Mouse (Mus musculus) limb, embryonic 15.5 days (tissue): Measurements from ENCODE around the gene Mvb12b. TPM values are rescaled to one million over a fixed set of nuclear protein-coding genes. Genes with fewer than 3 reads are reported as not detected.
A peak's percentile ranks its signal among the peaks of the same experiment; 100 is the strongest.

ENCODE experiments used
- ATAC-seq: fragments of 200-750 bp; cut with Nextera tagmentation; 2 replicates; pipeline ENCODE4 v1.8.0; 2017; ENCODE audit warnings: low read depth, moderate TSS enrichment; ENCODE audit not compliant: insufficient number of reproducible peaks, low FRiP score, low TSS enrichment
- H3K27ac ChIP-seq: fragments of 300-500 bp; sonication (generic); 2 replicates; pipeline ENCODE4 v1.5.1; 2015; ENCODE audit warnings: moderate library complexity, mild to moderate bottlenecking, inconsistent platforms
- H3K27me3 ChIP-seq: fragments of 300-500 bp; sonication (generic); 2 replicates; pipeline ENCODE4 v1.6.1; 2015; ENCODE audit warnings: inconsistent platforms
- H3K36me3 ChIP-seq: fragments of 300-500 bp; sonication (generic); 2 replicates; pipeline ENCODE4 v1.6.1; 2015; ENCODE audit warnings: inconsistent platforms
- H3K4me1 ChIP-seq: fragments of 300-500 bp; sonication (generic); 2 replicates; pipeline ENCODE4 v1.6.1; 2015; ENCODE audit warnings: inconsistent platforms
- H3K4me2 ChIP-seq: fragments of 300-500 bp; sonication (generic); 2 replicates; pipeline ENCODE4 v1.6.1; 2015; ENCODE audit warnings: mild to moderate bottlenecking, inconsistent platforms
- H3K4me3 ChIP-seq: fragments of 300-500 bp; sonication (generic); 2 replicates; pipeline ENCODE4 v1.5.1; 2015; ENCODE audit warnings: mild to moderate bottlenecking, inconsistent platforms
- H3K9ac ChIP-seq: fragments of 300-500 bp; sonication (generic); 2 replicates; pipeline ENCODE4 v1.6.1; 2015; ENCODE audit warnings: inconsistent platforms
- H3K9me3 ChIP-seq: fragments of 300-500 bp; sonication (generic); 2 replicates; pipeline ENCODE4 v1.6.1; 2016; ENCODE audit warnings: inconsistent platforms
- WGBS: fragments of 180-500 bp; shearing (Covaris S2); methylation state at CpG from one replicate; pipeline ENCODE4 v1.1.7; 2015; 5-methylcytosine and 5-hydroxymethylcytosine counted together
- polyA plus RNA-seq: library from polyadenylated mRNA; unstranded; fragments of >200 nt; fragmentation: Nextera tagmentation; extraction: Ambion mirVana; gene quantifications from 2 replicates; pipeline ENCODE4 v1.2.1, GENCODE M21; 2015

The Mvb12b gene
- polyA plus RNA-seq, 1 experiment from 2014 or later, result 18.2 TPM

DNA sequence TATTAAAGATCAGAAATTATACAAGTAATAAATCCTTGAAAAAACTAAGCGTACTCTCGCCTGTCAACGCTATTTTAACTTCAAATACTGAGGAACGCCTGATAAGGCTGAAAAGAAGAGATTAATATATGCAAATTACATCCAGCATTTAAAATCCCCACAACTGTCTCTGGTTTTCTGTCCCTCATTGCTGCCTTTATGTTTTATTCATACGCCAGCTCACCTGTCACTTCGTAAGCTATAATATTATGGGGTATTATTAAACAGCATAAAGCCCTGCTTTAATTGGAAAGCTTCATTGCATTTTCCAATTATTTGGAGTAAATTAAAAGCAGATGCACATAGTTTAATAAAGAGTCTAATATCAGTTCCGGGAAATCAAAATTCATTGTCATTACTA is 98.9 kb downstream of the Mvb12b start:
- ATAC-seq, result no peak
- Histone ChIP-seq H3K36me3 (peaks cover 5% of the 10 kb centered on the region; the same call in 1 of the 2 replicates), H3K4me1 (peaks cover 17% of the 10 kb centered on the region), H3K9ac (no peak overlapping the region), H3K4me2 (no peak overlapping the region), H3K4me3 (no peak overlapping the region), H3K27ac (no peak overlapping the region), H3K27me3 (no peaks in the 10 kb centered on the region; the same call in 1 of the 2 replicates), H3K9me3 (no peaks in the 10 kb centered on the region)
- 66% methylated on average over 7 of the region's 7 CpGs for WGBS

DNA sequence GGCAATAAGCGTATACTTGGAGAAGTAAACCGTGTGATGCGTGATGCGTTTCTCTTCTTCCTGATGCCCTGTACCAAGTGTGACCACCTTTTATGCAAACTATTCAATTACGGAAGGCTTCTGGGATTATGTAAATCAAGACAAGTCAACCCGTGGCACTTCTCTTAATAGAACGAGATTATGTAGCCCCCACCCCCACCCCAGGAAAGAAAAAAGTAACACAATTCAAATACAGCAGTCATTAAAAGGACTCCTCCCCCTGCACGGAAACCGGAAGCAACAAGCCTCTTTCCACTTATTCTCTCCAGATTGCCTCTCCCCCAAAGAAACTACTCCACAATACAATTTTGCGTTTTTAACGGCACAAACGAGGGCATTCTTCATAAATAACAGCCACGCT is 99.6 kb downstream of the Mvb12b start:
- ATAC-seq, result no peak
- peaks cover 19% of the 10 kb centered on the region for H3K4me1 ChIP-seq
- WGBS, result 48% methylated on average over 13 of the region's 13 CpGs

GRCm38 (mm10) chr2:33786064-33786463 is 101.7 kb downstream of the Mvb12b start:
- H3K27me3 ChIP-seq, result no peaks in the 10 kb centered on the region
- 0 out of 2 replicates have a peak, but pooled peaks cover 6% of the 10 kb centered on the region for H3K36me3 ChIP-seq
- no peak overlapping the region for H3K9ac ChIP-seq
- 79% methylated on average over 6 of the region's 6 CpGs for WGBS
- peaks cover 28% of the 10 kb centered on the region for H3K4me1 ChIP-seq
- no peaks in the 10 kb centered on the region for H3K9me3 ChIP-seq
- ATAC-seq, result no peak
- no peak overlapping the region for H3K27ac ChIP-seq
- no peak overlapping the region for H3K4me3 ChIP-seq
- no peak overlapping the region for H3K4me2 ChIP-seq

More for the DNA sequence above, 99.6 kb downstream of the Mvb12b start:
- H3K4me3 ChIP-seq, result no peak overlapping the region
- no peak overlapping the region for H3K9ac ChIP-seq
- H3K9me3 ChIP-seq, result no peaks in the 10 kb centered on the region
- no peaks in the 10 kb centered on the region; the same call in 1 of the 2 replicates for H3K27me3 ChIP-seq
- no peak overlapping the region for H3K4me2 ChIP-seq
- 0 out of 2 replicates have a peak, but pooled peaks cover 6% of the 10 kb centered on the region for H3K36me3 ChIP-seq
- H3K27ac ChIP-seq, result no peak overlapping the region

GRCm38 (mm10) chr2:33785596-33785995 is 102.2 kb downstream of the Mvb12b start:
- H3K27me3 ChIP-seq, result no peaks in the 10 kb centered on the region
- H3K4me1 ChIP-seq, result peaks cover 28% of the 10 kb centered on the region
- no peaks in the 10 kb centered on the region for H3K9me3 ChIP-seq
- H3K4me3 ChIP-seq, result no peak overlapping the region
- no peak overlapping the region for H3K4me2 ChIP-seq
- 0 out of 2 replicates have a peak overlapping the region, but pooled peaks have one; percentile 19 for H3K27ac ChIP-seq
- 46% methylated on average over 13 of the region's 13 CpGs for WGBS
- no peak overlapping the region for H3K9ac ChIP-seq
- 0 out of 2 replicates have a peak, but pooled peaks cover 6% of the 10 kb centered on the region for H3K36me3 ChIP-seq
- ATAC-seq, result no peak

- H3K9me3 ChIP-seq, result no peaks in the 10 kb centered on the region
- H3K4me1 ChIP-seq, result peaks cover 28% of the 10 kb centered on the region
- H3K36me3 ChIP-seq, result peaks cover 6% of the 10 kb centered on the region; the same call in 1 of the 2 replicates
- ATAC-seq, result no peak
- H3K4me3 ChIP-seq, result no peak overlapping the region
- no peak overlapping the region for H3K4me2 ChIP-seq
- no peak overlapping the region for H3K27ac ChIP-seq
- 84% methylated on average over 1 of the region's 1 CpGs for WGBS
- H3K27me3 ChIP-seq, result no peaks in the 10 kb centered on the region
- H3K9ac ChIP-seq, result no peak overlapping the region
Observed at GRCm38 (mm10) chr2:33784721-33785120, 103.0 kb downstream of the Mvb12b start.

GRCm38 (mm10) chr2:33783419-33783818 is 104.3 kb downstream of the Mvb12b start:
- WGBS, result 81% methylated on average over 7 of the region's 7 CpGs
- Histone ChIP-seq H3K27ac (peak overlapping the region; percentile 60), H3K4me2 (no peak overlapping the region), H3K36me3 (peaks cover 19% of the 10 kb centered on the region), H3K4me3 (no peak overlapping the region), H3K4me1 (peaks cover 25% of the 10 kb centered on the region), H3K27me3 (no peaks in the 10 kb centered on the region), H3K9ac (no peak overlapping the region), H3K9me3 (peaks cover 8% of the 10 kb centered on the region)
- no peak for ATAC-seq

DNA sequence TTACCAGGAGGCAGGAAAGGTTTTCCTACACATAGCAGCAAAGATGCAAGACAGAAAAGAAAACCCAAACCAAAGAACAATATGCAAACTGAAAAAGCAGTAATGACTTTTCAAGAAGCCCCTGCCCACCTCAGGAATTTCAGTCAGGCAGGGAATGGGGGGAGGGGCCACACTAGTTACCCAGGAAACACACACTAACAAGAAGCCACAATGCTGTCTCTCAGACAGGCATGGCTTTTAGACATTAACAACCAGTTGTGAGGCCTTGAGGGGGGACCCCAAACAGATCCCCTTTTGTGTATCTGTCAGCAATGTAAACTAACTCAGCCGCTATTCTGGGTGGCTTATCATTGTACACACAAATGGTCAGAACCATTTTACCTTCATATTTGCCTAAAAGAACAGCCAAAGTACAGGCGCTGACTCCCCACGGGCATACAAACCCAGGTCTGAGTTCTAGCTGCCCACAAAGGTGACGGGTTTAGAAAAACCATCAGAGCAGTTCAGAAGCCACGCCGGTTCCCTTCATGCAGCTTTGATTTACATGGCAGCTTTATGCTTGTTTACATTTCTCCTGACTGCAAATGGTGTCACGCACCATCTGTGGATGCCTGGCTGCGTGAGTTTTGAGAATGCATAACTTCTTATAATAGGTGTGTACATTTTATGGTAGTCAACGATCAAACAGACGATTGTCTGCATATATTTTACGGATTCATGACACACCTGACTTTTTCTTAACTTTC is 105.9 kb downstream of the Mvb12b start:
- Histone ChIP-seq H3K4me3 (no peak overlapping the region), H3K9ac (no peak overlapping the region), H3K4me1 (peaks cover 24% of the 10 kb centered on the region), H3K27me3 (no peaks in the 10 kb centered on the region), H3K4me2 (no peak overlapping the region), H3K27ac (0 out of 2 replicates have a peak overlapping the region, but pooled peaks have one; percentile 43), H3K36me3 (peaks cover 32% of the 10 kb centered on the region), H3K9me3 (peaks cover 18% of the 10 kb centered on the region)
- no peak for ATAC-seq
- WGBS, result 44% methylated on average over 11 of the region's 11 CpGs

- no peak overlapping the region for H3K9ac ChIP-seq
- H3K4me3 ChIP-seq, result no peak overlapping the region
- H3K9me3 ChIP-seq, result peaks cover 18% of the 10 kb centered on the region
- peaks cover 32% of the 10 kb centered on the region for H3K36me3 ChIP-seq
- no peaks in the 10 kb centered on the region for H3K27me3 ChIP-seq
- 93% methylated on average over 4 of the region's 4 CpGs for WGBS
- no peak overlapping the region for H3K4me2 ChIP-seq
- peaks cover 46% of the 10 kb centered on the region for H3K4me1 ChIP-seq
- no peak for ATAC-seq
- no peak overlapping the region for H3K27ac ChIP-seq
Observed at GRCm38 (mm10) chr2:33778466-33778865, 109.3 kb downstream of the Mvb12b start.

DNA sequence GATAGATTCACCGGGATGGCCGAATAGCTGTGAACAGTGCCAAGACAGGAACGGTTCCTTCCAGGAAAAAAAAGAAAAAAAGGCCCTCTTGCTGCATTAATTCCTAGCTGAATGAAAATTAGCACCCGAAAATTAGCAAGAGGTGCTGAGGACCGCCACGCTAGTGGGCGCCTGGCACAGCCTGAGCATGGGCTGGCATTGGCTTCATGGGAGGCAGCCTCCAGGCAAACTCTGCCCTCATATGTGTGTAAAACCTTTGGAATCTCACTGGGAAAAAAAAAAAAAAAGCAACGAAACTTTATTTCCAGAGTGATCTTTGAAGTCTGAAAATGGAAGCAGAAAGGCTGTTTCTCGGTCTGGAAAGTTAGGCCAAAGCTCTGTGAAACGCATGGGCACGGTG is 110.7 kb downstream of the Mvb12b start:
- WGBS, result 81% methylated on average over 11 of the region's 11 CpGs
- peak overlapping the region; percentile 84 for H3K27ac ChIP-seq
- no peaks in the 10 kb centered on the region for H3K27me3 ChIP-seq
- H3K9me3 ChIP-seq, result peaks cover 18% of the 10 kb centered on the region
- ATAC-seq, result no peak
- no peak overlapping the region for H3K4me3 ChIP-seq
- no peak overlapping the region for H3K9ac ChIP-seq
- peaks cover 29% of the 10 kb centered on the region for H3K36me3 ChIP-seq
- peaks cover 55% of the 10 kb centered on the region for H3K4me1 ChIP-seq
- H3K4me2 ChIP-seq, result no peak overlapping the region

GRCm38 (mm10) chr2:33774884-33775283 is 112.9 kb downstream of the Mvb12b start:
- no peak for ATAC-seq
- Histone ChIP-seq H3K9me3 (peaks cover 18% of the 10 kb centered on the region), H3K27ac (peak overlapping the region; percentile 75), H3K36me3 (peaks cover 29% of the 10 kb centered on the region), H3K4me3 (no peak overlapping the region), H3K9ac (no peak overlapping the region), H3K4me2 (no peak overlapping the region), H3K4me1 (peaks cover 47% of the 10 kb centered on the region), H3K27me3 (no peaks in the 10 kb centered on the region)
- WGBS, result 58% methylated on average over 2 of the region's 2 CpGs

DNA sequence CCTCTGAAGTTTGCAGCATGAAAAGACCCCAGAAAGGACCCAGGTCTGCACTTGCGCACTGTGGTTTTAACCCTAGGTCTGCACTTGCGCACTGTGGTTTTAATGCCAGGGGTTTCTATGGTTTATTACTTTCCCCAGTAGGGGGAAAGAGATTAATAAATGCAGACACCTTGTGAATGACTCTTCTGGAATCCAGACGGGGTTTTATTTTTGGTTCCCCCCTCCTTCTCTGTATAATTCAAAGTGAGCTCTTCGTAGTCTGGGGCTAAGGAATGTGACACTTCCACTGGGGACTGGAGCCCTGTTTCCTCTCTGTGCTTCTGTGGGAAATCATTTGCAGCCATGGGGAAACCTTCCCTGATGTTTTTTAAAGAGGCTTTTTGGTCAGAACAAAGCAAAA is 113.6 kb downstream of the Mvb12b start:
- Histone ChIP-seq H3K4me2 (no peak overlapping the region), H3K27ac (peak overlapping the region; percentile 75)
- no peak for ATAC-seq

GRCm38 (mm10) chr2:33772439-33772838 is 115.3 kb downstream of the Mvb12b start:
- peak overlapping the region; percentile 75; the same call in 1 of the 2 replicates for H3K27ac ChIP-seq
- no peak for ATAC-seq

More for the DNA sequence above, 113.6 kb downstream of the Mvb12b start:
- peaks cover 18% of the 10 kb centered on the region for H3K9me3 ChIP-seq
- peaks cover 23% of the 10 kb centered on the region for H3K36me3 ChIP-seq
- no peaks in the 10 kb centered on the region for H3K27me3 ChIP-seq
- H3K9ac ChIP-seq, result no peak overlapping the region
- H3K4me3 ChIP-seq, result no peak overlapping the region
- H3K4me1 ChIP-seq, result peaks cover 47% of the 10 kb centered on the region
- 21% methylated on average over 4 of the region's 4 CpGs for WGBS

More at GRCm38 (mm10) chr2:33772439-33772838, 115.3 kb downstream of the Mvb12b start:
- Histone ChIP-seq H3K4me2 (no peak overlapping the region), H3K27me3 (no peaks in the 10 kb centered on the region), H3K9ac (no peak overlapping the region), H3K4me3 (no peak overlapping the region), H3K4me1 (peaks cover 45% of the 10 kb centered on the region), H3K9me3 (0 out of 2 replicates have a peak, but pooled peaks cover 1% of the 10 kb centered on the region), H3K36me3 (peaks cover 6% of the 10 kb centered on the region)
- 24% methylated on average over 9 of the region's 9 CpGs for WGBS
